Mouse (Mus musculus) lung, adult 10 weeks (tissue): ENCODE measurements around the gene Swi5. TPM values are rescaled to one million over a fixed set of nuclear protein-coding genes. Genes with fewer than 3 reads are reported as not detected.

Source experiments
- polyA plus RNA-seq: library from polyadenylated mRNA; stranded (reverse); fragments of 350-450 nt; fragmentation: Illumina TruSeq; extraction: RNeasy Lipid Tissue Mini Kit (QIAGEN cat#74804); gene quantifications from one replicate; pipeline ENCODE4 v1.2.3, GENCODE M21; 2014; ENCODE audit warnings: low read depth, low replicate concordance; ENCODE audit not compliant: insufficient read depth

Gene Swi5
- polyA plus RNA-seq: 323 TPM

DNA sequence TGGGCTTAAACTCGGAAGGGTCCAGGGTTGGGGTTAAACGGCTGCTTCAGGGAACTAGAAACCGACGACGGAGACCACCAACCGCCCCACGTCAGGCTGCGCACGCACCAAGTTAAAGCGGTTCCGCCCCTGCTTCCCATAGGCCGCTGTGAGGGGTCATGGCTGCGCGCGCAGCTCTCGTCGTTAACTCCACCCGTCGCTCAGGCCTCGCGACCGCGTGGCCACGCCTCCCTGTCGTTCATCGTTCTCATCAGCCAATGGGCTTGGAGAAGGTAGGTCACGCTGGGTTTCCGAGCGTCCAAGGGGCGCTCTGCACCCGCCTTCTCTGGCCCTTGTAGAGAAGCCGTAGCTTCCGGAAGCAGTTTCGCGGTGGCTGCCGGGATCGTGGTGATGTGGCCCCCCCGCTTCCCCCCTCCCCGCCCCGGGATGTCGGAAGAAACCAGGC lies at the start of gene Swi5:
TSS of gene Swi5 (minus strand) at position 153 of the 445 bp plus-strand sequence.

GRCm38 (mm10) chr2:32287334-32287840 lies 488 bp downstream of the Swi5 start, which contains the start of gene Golga2:
Gene Golga2 (plus strand): TSS chr2:32287384.

GRCm38 (mm10) chr2:32259657-32260417 lies 28.0 kb downstream of the Swi5 start, which contains the start of gene Uck1:
Gene Uck1 (minus strand): TSS chr2:32260159.

GRCm38 (mm10) chr2:32235886-32236759 lies 51.8 kb downstream of the Swi5 start, which contains the start of gene Pomt1:
Gene Pomt1 (plus strand): TSS chr2:32236590.

Other genes with a start within 250 kb of the Swi5 start
- 4.3 TPM for gene Fam78a, start 203.2 kb downstream of the Swi5 start, polyA plus RNA-seq
- 2.3 TPM for gene Plpp7, start 192.5 kb downstream of the Swi5 start, polyA plus RNA-seq
- 20.5 TPM for gene Prrc2b, start 137.0 kb downstream of the Swi5 start, polyA plus RNA-seq
- 5.7 TPM for gene Pomt1, start 51.5 kb downstream of the Swi5 start, polyA plus RNA-seq
- 37.9 TPM for gene Uck1, start 27.9 kb downstream of the Swi5 start, polyA plus RNA-seq
- 22.7 TPM for gene Golga2, start 691 bp downstream of the Swi5 start, polyA plus RNA-seq
- gene Ciz1, start 64.3 kb upstream of the Swi5 start, polyA plus RNA-seq: 21.7 TPM
- 7.7 TPM for gene Dnm1, start 65.3 kb upstream of the Swi5 start, polyA plus RNA-seq
- gene 1110008P14Rik, start 93.9 kb upstream of the Swi5 start, polyA plus RNA-seq: 71.0 TPM
- 253 TPM for gene Lcn2, start 100.2 kb upstream of the Swi5 start, polyA plus RNA-seq
- gene Ptges2, start 107.8 kb upstream of the Swi5 start, polyA plus RNA-seq: 17.7 TPM
- gene Naif1, start 162.4 kb upstream of the Swi5 start, polyA plus RNA-seq: 1.9 TPM
- gene Slc25a25, start 163.4 kb upstream of the Swi5 start, polyA plus RNA-seq: 16.3 TPM
- 10.6 TPM for gene Fam102a, start 247.3 kb upstream of the Swi5 start, polyA plus RNA-seq